Mouse (Mus musculus) thymus, postnatal 4 days (tissue): ENCODE results near the gene Pcsk5.

ENCODE experiments used
- DNase-seq: peaks from one replicate; pipeline ENCODE4 v3.0.0; 2021

The Pcsk5 gene

DNA sequence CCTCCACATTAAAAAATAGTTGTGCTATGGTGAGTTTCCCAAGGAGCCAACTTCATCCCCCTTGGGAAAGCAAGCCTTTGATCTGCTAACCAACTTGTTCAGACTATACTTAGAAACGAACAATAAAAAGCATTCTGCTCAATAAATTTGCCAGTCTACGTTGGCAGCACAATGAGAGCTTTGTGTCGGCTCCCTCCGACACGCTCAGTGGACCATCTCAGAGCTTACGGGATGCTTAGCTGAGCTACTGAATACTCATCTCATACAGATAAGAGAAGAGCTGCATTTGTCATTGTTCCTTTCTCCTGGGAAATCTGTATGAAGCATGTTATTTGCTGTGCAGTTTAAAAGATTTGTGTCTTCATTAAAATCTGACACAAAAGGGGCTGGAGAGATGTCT, 451.0 kb downstream of the Pcsk5 start:
- DNase-seq = no peak

DNA sequence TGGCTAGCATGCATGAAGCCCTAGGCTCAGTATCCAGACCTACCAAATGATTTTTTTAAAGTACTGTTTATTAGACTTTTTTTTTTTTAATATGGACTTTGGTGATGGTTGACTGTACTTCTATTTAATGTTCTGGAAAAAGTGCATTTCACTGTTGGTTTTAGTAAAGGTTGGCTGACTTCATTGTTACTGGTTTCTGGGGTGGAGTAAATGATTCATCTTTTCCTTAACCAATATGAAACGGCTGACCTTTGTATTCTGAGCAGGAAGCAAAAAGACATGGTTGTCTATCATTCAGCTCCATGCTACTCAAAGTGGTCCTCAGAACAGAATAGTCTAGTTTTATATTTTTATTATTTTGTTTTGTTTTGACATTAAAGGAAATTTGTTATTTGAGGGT, 452.0 kb downstream of the Pcsk5 start:
- DNase-seq = no peak

DNA sequence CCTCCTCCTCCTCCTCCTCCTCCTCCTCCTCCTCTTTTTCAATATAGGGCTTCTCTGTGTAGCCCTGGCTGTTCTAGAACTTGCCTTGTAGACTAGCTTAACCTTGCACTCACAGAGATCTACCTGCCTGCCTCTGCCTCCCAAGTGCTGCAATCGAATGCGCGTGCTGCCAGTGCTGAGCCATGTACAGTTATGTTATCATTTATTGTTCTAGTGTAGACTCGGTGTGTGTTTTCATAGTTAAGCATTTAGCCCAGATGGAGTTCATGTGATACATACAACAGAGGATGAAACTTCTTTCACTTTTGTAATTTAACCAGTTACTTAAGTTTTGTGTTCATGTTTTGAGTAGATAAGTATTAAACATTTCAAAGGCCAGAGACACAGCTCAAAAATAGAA, 452.4 kb downstream of the Pcsk5 start:
- DNase-seq = no peak

DNA sequence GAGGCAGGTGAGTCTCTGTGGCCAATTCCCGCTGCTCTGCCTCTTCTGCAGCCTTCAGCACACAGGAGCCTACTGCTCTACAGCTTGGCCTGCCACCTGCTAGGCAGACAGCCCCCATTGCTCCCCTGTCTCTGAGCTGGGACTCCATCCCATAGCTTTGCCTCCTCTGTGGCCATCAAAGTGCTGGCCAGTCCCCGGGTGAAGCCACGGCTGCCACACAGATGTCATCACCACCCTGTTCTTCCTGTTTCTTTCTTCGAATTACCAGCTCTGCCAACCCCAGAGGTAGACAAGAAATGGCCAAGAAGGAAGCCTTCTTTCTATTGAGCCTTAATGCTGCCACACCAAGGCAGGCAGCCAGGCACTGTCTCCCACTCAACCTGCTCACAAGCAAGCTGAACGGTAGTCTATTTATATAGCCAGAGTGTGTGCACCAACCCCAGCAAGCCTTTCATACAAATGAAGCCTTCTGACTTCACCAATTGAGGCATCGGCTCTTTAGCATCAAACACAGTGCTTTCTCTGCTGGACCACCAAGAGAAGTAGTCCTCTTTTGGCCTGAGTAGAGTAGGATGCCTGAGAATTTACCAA, 454.5 kb downstream of the Pcsk5 start:
- no peak for DNase-seq
